Mouse (Mus musculus) erythroblast, embryonic 14.5 days (primary cell): ENCODE measurements at regions not wholly inside any gene's neighbourhood (a gene's known extent, or its start where the extent isn't known, plus 50 kb on each side); places are given as distances from the start of the nearest gene placed in this dataset.

Experiments used
- H3K27me3 ChIP-seq: 2 replicates; pipeline ENCODE4 v1.6.1; 2012; ENCODE audit warnings: inconsistent platforms; ENCODE audit not compliant: control insufficient read depth
- H3K36me3 ChIP-seq: 2 replicates; pipeline ENCODE4 v1.6.1; 2012; ENCODE audit warnings: mild to moderate bottlenecking, inconsistent platforms; ENCODE audit not compliant: control insufficient read depth
- H3K4me1 ChIP-seq: 2 replicates; pipeline ENCODE4 v1.6.1; 2012; ENCODE audit warnings: inconsistent platforms; ENCODE audit not compliant: control insufficient read depth
- H3K4me3 ChIP-seq: replicated peaks from 2 replicates; pipeline ENCODE3; 2012; ENCODE audit warnings: moderate library complexity, mild to moderate bottlenecking, inconsistent platforms
- H3K9me3 ChIP-seq: 2 replicates; pipeline ENCODE4 v1.6.1; 2012; ENCODE audit warnings: low read length, inconsistent platforms, mixed read lengths; ENCODE audit not compliant: control insufficient read depth
- GATA1 ChIP-seq: IDR thresholded peaks from 2 replicates; pipeline ENCODE4 v1.6.1; 2012; ENCODE audit warnings: low read length, inconsistent platforms, mixed read lengths
- TAL1 ChIP-seq: IDR thresholded peaks from 3 replicates; pipeline ENCODE4 v1.6.1; 2012; ENCODE audit warnings: low read length, inconsistent platforms, mixed read lengths

GRCm38 (mm10) chr6:117604834-117605233 lies 236.1 kb upstream of the Zfp637 start:
- no peaks in the 10 kb centered on the region for H3K36me3 ChIP-seq
- H3K9me3 ChIP-seq: peaks cover 21% of the 10 kb centered on the region
- no peak for TF ChIP-seq TAL1
- TF ChIP-seq GATA1: no peak
- no peak overlapping the region for H3K4me3 ChIP-seq
- H3K27me3 ChIP-seq: no peaks in the 10 kb centered on the region
- no peaks in the 10 kb centered on the region for H3K4me1 ChIP-seq

DNA sequence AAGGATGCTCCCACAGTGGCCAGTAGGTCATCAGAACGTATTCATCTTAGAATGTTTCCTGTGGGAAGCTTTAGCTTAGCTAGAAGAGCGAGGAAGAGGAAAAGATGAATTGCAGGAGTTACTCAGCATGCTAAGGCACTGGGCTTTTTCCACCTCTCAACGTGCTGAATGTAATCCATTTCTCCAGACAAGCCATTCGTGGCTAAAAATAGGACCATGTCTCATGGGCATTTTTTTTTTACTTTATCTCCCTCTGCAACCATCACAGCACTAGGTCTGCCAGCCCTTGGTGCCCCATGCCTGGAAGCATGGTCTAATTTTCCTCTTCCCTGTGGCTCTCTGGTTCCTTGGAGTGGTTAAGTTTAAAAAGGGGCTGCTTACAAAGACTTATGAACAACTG lies 235.3 kb upstream of the Zfp637 start:
- H3K36me3 ChIP-seq: no peaks in the 10 kb centered on the region
- H3K4me1 ChIP-seq: no peaks in the 10 kb centered on the region
- TF ChIP-seq GATA1 (no peak), TAL1 (no peak)
- no peaks in the 10 kb centered on the region for H3K27me3 ChIP-seq
- no peak overlapping the region for H3K4me3 ChIP-seq
- peaks cover 21% of the 10 kb centered on the region for H3K9me3 ChIP-seq

DNA sequence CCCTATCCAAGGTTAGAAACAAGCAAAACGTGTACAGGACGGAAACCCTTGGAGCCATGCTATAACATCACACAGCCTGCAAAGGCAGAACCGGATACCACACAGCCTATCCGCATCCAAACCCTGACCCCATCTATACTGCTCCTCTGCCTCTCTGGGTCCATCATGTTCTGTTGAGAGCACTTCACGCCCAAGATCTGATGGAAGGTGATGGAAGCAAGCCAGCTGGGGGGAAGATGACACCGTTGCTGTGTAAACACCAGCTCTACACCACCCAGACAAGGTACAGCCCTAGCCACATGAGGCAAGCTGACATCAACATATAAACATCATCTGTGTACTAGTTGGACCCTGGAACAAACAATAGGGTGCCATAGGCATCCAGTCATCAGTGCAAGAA lies 234.8 kb upstream of the Zfp637 start:
- H3K36me3 ChIP-seq: no peaks in the 10 kb centered on the region
- no peak for TF ChIP-seq TAL1
- no peak for TF ChIP-seq GATA1
- H3K4me3 ChIP-seq: no peak overlapping the region
- H3K9me3 ChIP-seq: peaks cover 20% of the 10 kb centered on the region
- H3K27me3 ChIP-seq: no peaks in the 10 kb centered on the region
- H3K4me1 ChIP-seq: no peaks in the 10 kb centered on the region

- Histone ChIP-seq H3K27me3 (no peaks in the 10 kb centered on the region), H3K36me3 (no peaks in the 10 kb centered on the region), H3K9me3 (peaks cover 21% of the 10 kb centered on the region), H3K4me1 (no peaks in the 10 kb centered on the region), H3K4me3 (no peak overlapping the region)
- TF ChIP-seq GATA1: no peak
- TF ChIP-seq TAL1: no peak
Observed at GRCm38 (mm10) chr6:117607023-117607422, 234.0 kb upstream of the Zfp637 start.

DNA sequence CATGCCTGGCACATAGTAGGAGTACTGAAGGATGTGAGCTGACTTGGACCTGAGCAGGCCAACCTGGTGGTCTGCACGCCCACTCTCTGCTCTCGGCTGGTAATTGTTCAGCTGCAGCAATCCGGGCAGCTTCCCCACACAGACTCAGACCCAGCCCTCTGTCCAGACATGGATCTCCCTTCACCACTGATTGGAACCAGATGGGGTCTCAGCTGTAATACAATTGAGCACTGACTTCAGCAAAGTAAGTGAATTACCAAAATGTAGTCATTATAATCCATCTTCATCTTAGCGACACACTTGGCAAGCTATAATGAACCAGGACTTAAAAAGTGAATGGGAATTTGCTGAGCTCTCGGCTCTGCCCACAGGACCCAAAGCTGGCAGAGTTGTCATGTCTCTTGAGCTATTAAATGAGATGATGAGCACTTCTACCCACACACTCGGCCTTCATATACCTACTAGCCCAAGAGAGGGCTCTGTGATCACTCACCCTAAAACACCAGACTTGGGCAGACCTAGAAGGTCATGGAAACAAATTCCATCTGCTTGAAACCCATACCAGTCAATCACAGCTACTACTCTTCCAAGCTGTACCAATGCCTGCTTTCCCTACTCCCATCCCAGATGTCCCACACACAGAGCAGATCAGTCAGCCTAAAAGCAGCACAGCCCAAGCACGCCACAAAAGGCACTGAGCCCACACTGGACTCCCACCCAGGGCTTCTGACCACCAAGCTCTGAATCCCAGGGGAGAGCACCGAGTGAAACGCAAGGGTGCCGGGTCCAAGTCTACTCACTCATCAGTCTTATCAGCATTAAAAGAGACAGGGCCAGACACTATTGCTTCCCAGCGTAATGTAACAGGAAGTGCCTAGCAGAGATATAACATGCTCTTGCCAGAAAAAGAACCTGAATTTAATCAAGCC lies 231.2 kb upstream of the Zfp637 start:
- Histone ChIP-seq H3K27me3 (no peaks in the 10 kb centered on the region), H3K4me3 (no peak overlapping the region), H3K9me3 (peaks cover 17% of the 10 kb centered on the region), H3K36me3 (no peaks in the 10 kb centered on the region), H3K4me1 (no peaks in the 10 kb centered on the region)
- TF ChIP-seq GATA1 (no peak), TAL1 (no peak)

- Histone ChIP-seq H3K27me3 (no peaks in the 10 kb centered on the region), H3K4me3 (no peak overlapping the region), H3K9me3 (peaks cover 15% of the 10 kb centered on the region), H3K36me3 (no peaks in the 10 kb centered on the region), H3K4me1 (no peaks in the 10 kb centered on the region)
- TF ChIP-seq TAL1 (no peak), GATA1 (no peak)
Observed at GRCm38 (mm10) chr6:117611281-117611680, 229.7 kb upstream of the Zfp637 start.

DNA sequence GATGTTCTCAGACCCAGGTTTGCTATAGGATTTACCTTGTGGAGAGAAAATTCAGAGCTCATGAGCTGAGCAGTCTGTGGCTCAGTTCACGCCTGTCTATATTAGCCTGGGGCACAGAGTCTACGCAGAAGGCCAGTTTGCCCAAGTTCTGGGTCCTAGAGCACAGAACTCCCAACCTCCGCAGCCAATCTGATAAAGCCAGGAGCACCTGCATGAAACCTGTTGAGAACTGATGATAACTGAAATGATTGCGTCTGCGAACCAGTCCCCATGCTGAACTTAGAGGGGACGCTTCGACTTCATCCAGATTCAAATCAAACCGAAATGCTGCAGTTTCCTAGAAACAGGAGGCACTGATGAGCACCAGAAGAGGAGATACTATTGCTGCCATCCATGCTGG lies 229.0 kb upstream of the Zfp637 start:
- TF ChIP-seq TAL1 (no peak), GATA1 (no peak)
- peak overlapping the region; percentile 10 for H3K4me3 ChIP-seq
- H3K27me3 ChIP-seq: no peaks in the 10 kb centered on the region
- H3K4me1 ChIP-seq: no peaks in the 10 kb centered on the region
- H3K9me3 ChIP-seq: peaks cover 9% of the 10 kb centered on the region; the same call in 1 of the 2 replicates
- no peaks in the 10 kb centered on the region for H3K36me3 ChIP-seq

- H3K36me3 ChIP-seq: no peaks in the 10 kb centered on the region
- peaks cover 9% of the 10 kb centered on the region; the same call in 1 of the 2 replicates for H3K9me3 ChIP-seq
- no peaks in the 10 kb centered on the region for H3K27me3 ChIP-seq
- TF ChIP-seq GATA1 (no peak), TAL1 (no peak)
- H3K4me1 ChIP-seq: no peaks in the 10 kb centered on the region
- H3K4me3 ChIP-seq: peak overlapping the region; percentile 10
Observed at GRCm38 (mm10) chr6:117612421-117612820, 228.6 kb upstream of the Zfp637 start.

DNA sequence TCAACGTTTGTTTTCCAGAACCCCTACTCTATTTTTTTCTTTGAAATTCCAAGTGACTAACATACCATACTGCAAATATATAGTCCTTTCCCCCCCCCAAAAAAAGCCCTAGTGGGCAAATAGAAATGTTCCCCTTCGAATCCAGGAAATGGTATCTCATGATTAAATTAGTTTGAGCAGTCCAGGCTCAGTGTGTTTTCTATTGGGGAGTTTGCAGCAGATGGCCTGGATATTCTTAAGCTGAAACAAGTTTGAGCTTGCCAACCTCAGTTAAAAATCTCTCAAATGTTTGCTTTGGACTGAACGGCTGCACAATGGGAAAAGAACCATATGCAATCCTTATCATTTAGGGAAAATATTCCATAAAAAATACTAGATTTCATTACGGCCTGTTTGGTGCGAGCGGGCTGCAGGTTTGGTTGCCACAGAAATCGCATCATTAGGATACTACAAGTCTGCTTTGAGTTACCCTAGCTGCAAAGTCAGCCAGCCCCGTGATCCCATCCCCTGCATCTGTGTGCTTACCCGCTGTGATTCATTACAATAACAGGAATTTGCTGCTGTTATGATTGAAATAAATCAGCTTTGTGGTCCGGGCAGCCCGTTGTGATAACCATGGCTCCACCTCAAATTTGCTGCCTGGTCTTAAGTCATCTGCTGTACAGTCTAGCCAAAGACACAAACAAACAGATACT lies 227.2 kb upstream of the Zfp637 start:
- no peaks in the 10 kb centered on the region for H3K4me1 ChIP-seq
- peaks cover 9% of the 10 kb centered on the region; the same call in 1 of the 2 replicates for H3K9me3 ChIP-seq
- TF ChIP-seq TAL1: no peak
- TF ChIP-seq GATA1: no peak
- no peaks in the 10 kb centered on the region for H3K36me3 ChIP-seq
- H3K27me3 ChIP-seq: no peaks in the 10 kb centered on the region
- no peak overlapping the region for H3K4me3 ChIP-seq
